Mouse (Mus musculus) heart, postnatal 0 days (tissue): ENCODE data around the gene Cnnm2. TPM values are rescaled to one million over a fixed set of nuclear protein-coding genes. Genes with fewer than 3 reads are reported as not detected.

ENCODE experiments used
- ATAC-seq: fragments of 200-750 bp; cut with Nextera tagmentation; 2 replicates; pipeline ENCODE4 v1.8.0; 2017; ENCODE audit warnings: low read depth, moderate number of reproducible peaks, moderate library complexity; ENCODE audit not compliant: insufficient read depth
- DNase-seq: peaks from one replicate; pipeline ENCODE4 v3.0.0-alpha.2; 2016; ENCODE audit warnings: low spot score
- H3K27ac ChIP-seq: fragments of 300-500 bp; sonication (generic); 2 replicates; pipeline ENCODE4 v1.5.1; 2014; ENCODE audit warnings: low read depth, mild to moderate bottlenecking
- H3K27me3 ChIP-seq: fragments of 300-500 bp; sonication (generic); 2 replicates; pipeline ENCODE4 v1.6.1; 2014; ENCODE audit warnings: low read length, mixed read lengths; ENCODE audit not compliant: control insufficient read depth, insufficient read depth
- H3K36me3 ChIP-seq: fragments of 300-500 bp; sonication (generic); replicated peaks from 2 replicates; pipeline ENCODE4 v1.6.1; 2014; ENCODE audit warnings: low read length, mixed read lengths; ENCODE audit not compliant: control insufficient read depth, insufficient read depth
- H3K4me1 ChIP-seq: fragments of 300-500 bp; sonication (generic); 2 replicates; pipeline ENCODE4 v1.6.1; 2014; ENCODE audit warnings: antibody characterized with exemption; ENCODE audit not compliant: control insufficient read depth, insufficient read depth
- H3K4me2 ChIP-seq: fragments of 300-500 bp; sonication (generic); 2 replicates; pipeline ENCODE4 v1.6.1; 2014; ENCODE audit warnings: low read depth, mild to moderate bottlenecking, low read length, moderate library complexity
- H3K4me3 ChIP-seq: fragments of 300-500 bp; sonication (generic); 2 replicates; pipeline ENCODE4 v1.5.1; 2014; ENCODE audit warnings: low read depth, low read length
- H3K9ac ChIP-seq: fragments of 300-500 bp; sonication (generic); replicated peaks from 2 replicates; pipeline ENCODE4 v1.6.1; 2014; ENCODE audit warnings: low read depth, low read length, mixed read lengths
- H3K9me3 ChIP-seq: fragments of 300-500 bp; sonication (generic); replicated peaks from 2 replicates; pipeline ENCODE4 v1.6.1; 2016; ENCODE audit warnings: low read length; ENCODE audit not compliant: control insufficient read depth
- CTCF ChIP-seq: IDR thresholded peaks from 2 replicates; pipeline ENCODE4 v1.5.1; 2016; ENCODE audit warnings: antibody characterized with exemption, control low read depth, low read depth
- EP300 ChIP-seq: IDR thresholded peaks from 2 replicates; pipeline ENCODE4 v1.6.1; 2016; ENCODE audit warnings: antibody characterized with exemption, low read depth
- WGBS: fragments of 180-500 bp; shearing (Covaris S2); extraction: QIAGEN DNeasy Blood & Tissue Kit; methylation state at CpG from one replicate; pipeline ENCODE4 v1.1.7; 2014; 5-methylcytosine and 5-hydroxymethylcytosine counted together
- polyA plus RNA-seq: library from polyadenylated mRNA; unstranded; fragments of >200 nt; fragmentation: Nextera tagmentation; extraction: Ambion mirVana; gene quantifications from 2 replicates; pipeline ENCODE4 v1.2.1, GENCODE M21; 2015
- total RNA-seq: library from RNA; depleted of rRNA; stranded (reverse); fragments of >200 nt; gene quantifications from 2 replicates; pipeline ENCODE4 v1.2.3, GENCODE M21; 2014; ENCODE audit warnings: low replicate concordance

The Cnnm2 gene
- total and polyA plus RNA-seq, 2 experiments from 2014 or later: 1.8 to 15.0 TPM

DNA sequence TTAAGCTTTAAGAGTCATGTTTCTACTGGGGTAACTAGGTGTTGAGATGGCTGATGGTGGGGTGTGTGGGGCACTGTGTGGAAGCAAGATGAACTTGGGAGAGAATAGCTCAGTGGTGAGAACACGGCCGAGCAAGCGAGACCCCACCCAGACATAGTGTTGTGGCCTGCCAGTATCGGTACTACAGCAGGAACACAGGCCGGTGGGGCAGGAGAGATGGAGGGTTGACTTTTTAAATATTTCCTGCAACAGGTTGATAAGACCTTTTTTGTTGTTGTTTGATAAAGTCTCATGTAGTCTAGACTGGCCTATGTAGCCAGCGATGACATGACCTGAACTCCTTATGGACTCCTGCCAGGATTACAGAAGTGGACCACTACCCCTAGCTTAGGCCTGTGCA is 139.4 kb downstream of the Cnnm2 start:
- Histone ChIP-seq H3K9me3 (peaks cover 5% of the 10 kb centered on the region), H3K27me3 (no peaks in the 10 kb centered on the region), H3K4me3 (no peak overlapping the region), H3K36me3 (peaks cover 36% of the 10 kb centered on the region), H3K9ac (no peak overlapping the region), H3K4me2 (no peak overlapping the region), H3K4me1 (peaks cover 9% of the 10 kb centered on the region), H3K27ac (no peak overlapping the region)
- 59% methylated on average over 6 of the region's 6 CpGs for WGBS
- DNase-seq (no peak), ATAC-seq (no peak)
- TF ChIP-seq EP300 (no peak), CTCF (no peak)

DNA sequence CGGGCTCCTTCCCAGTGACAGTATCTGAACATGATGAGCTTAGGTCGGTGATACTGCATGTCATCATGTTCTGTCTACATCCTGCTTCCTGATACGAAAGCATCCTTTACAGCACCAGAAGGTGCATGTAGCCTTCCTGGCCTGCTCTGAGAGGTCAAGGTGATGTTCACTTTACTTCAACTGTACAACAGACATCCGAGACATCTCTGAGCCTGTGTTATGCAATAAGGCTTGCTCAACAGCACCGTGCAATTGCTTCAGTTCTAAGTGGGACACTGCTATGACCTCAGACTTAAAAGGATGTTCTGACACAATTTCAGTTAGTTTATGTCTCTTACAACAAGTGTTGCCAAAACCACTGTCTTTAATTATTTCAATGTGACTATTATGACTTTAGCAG is 139.9 kb downstream of the Cnnm2 start:
- ATAC-seq (no peak), DNase-seq (no peak)
- WGBS: 68% methylated on average over 5 of the region's 5 CpGs
- Histone ChIP-seq H3K4me3 (no peak overlapping the region), H3K27ac (no peak overlapping the region), H3K9me3 (peaks cover 5% of the 10 kb centered on the region), H3K27me3 (no peaks in the 10 kb centered on the region), H3K4me2 (no peak overlapping the region), H3K4me1 (peaks cover 9% of the 10 kb centered on the region), H3K9ac (no peak overlapping the region), H3K36me3 (peaks cover 32% of the 10 kb centered on the region)
- TF ChIP-seq EP300 (no peak), CTCF (no peak)

DNA sequence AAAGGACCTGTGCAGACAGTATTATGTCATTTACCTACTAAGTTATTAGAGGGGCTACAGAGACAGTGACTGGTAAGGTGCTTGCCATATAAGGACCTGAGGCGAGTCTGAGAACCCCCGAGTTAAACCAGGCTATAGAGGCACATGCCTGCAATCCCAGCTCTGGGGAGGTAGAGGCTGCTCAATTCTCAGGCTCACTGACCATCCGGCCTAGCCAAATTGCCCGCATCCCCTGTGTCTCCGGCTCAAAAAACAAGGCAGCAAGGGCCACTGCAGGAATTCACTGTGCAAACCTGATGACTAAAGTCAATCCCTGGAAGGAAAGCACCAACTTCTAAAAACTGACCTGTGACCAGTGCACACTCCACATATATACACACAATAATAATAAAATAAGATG is 142.0 kb downstream of the Cnnm2 start:
- no peak for ATAC-seq
- no peak overlapping the region for H3K9ac ChIP-seq

DNA sequence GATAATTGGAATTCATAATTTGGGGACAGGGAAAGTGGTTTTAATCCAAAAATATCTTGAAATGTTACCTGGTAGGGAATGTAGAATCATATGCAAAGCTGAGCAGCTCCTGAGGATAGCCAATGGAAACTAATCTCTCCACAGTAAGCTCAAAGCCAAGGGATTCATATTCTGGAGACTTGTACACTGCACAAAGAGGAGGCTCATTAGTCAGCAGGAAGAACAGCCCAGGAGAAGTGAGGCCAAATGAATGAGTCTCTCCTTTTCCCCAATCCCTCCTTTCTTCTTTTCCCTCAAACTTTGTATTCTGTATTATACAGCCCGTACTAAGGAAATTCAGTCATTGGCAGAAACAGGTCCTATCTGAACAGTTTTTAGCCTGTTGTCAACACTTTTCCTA is 143.5 kb downstream of the Cnnm2 start:
- H3K36me3 ChIP-seq: peaks cover 9% of the 10 kb centered on the region
- WGBS: 73% methylated on average over 1 of the region's 1 CpGs
- no peak overlapping the region for H3K9ac ChIP-seq
- H3K27ac ChIP-seq: no peak overlapping the region
- DNase-seq: no peak
- no peaks in the 10 kb centered on the region for H3K27me3 ChIP-seq
- no peak overlapping the region for H3K4me3 ChIP-seq
- H3K9me3 ChIP-seq: no peaks in the 10 kb centered on the region
- TF ChIP-seq EP300: no peak
- TF ChIP-seq CTCF: no peak
- H3K4me1 ChIP-seq: peaks cover 7% of the 10 kb centered on the region; the same call in 1 of the 2 replicates
- no peak overlapping the region for H3K4me2 ChIP-seq
- ATAC-seq: no peak

More for the DNA sequence above, 142.0 kb downstream of the Cnnm2 start:
- 85% methylated on average over 5 of the region's 5 CpGs for WGBS
- peaks cover 9% of the 10 kb centered on the region for H3K4me1 ChIP-seq
- no peak overlapping the region for H3K4me2 ChIP-seq
- no peaks in the 10 kb centered on the region for H3K9me3 ChIP-seq
- no peak overlapping the region for H3K4me3 ChIP-seq
- H3K27me3 ChIP-seq: no peaks in the 10 kb centered on the region
- TF ChIP-seq EP300 (no peak), CTCF (no peak)
- peaks cover 15% of the 10 kb centered on the region for H3K36me3 ChIP-seq
- no peak for DNase-seq
- H3K27ac ChIP-seq: no peak overlapping the region

DNA sequence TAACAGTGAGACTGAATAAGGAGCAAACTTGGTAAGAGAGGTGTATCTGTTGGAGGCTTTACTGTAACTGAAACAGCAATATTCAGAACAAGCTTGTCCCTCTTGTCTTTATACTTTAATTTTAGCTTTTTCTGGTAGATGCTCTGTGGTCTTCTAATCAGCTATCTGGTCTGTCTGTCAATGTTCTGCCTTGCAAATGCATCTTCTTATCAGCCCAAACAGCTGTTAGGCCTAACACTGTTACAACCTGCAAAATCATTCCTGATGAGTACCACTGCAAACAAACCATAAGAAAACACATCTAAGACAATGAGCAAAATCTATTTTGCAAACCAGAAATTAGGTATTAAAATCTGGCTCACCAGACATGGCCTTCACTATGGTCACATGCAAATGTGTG is 144.0 kb downstream of the Cnnm2 start:
- no peak overlapping the region for H3K4me3 ChIP-seq
- ATAC-seq: no peak
- no peak overlapping the region for H3K4me2 ChIP-seq
- no peak overlapping the region for H3K27ac ChIP-seq
- no peak for DNase-seq
- H3K9me3 ChIP-seq: no peaks in the 10 kb centered on the region
- no peak for TF ChIP-seq CTCF
- no peak for TF ChIP-seq EP300
- peaks cover 9% of the 10 kb centered on the region for H3K36me3 ChIP-seq
- 0 out of 2 replicates have a peak, but pooled peaks cover 7% of the 10 kb centered on the region for H3K4me1 ChIP-seq
- no peak overlapping the region for H3K9ac ChIP-seq
- H3K27me3 ChIP-seq: no peaks in the 10 kb centered on the region

DNA sequence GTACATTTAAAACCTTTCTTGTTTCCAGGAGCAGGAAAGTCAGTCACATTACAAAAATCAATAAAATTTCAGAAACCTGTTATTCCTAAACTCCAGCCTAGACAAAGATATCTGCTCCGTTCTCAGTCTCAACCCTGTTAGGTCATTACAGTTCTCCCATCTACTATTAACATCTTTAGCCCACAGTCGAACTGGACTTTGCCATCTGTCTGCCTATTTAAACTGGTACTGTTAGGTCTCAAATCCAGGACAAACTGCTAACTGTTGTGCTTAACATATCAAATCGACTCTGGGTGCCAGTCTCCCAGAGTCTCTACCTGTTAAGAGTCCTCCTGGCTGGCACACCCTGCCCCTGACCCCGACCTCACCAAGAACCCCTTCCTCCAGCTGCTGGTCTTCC is 144.6 kb downstream of the Cnnm2 start:
- Histone ChIP-seq H3K27ac (no peak overlapping the region), H3K4me2 (no peak overlapping the region), H3K36me3 (peaks cover 9% of the 10 kb centered on the region), H3K4me1 (0 out of 2 replicates have a peak, but pooled peaks cover 7% of the 10 kb centered on the region), H3K4me3 (no peak overlapping the region), H3K9ac (no peak overlapping the region), H3K27me3 (no peaks in the 10 kb centered on the region), H3K9me3 (no peaks in the 10 kb centered on the region)
- WGBS: 76% methylated on average over 4 of the region's 4 CpGs
- DNase-seq (no peak), ATAC-seq (no peak)
- TF ChIP-seq CTCF (no peak), EP300 (no peak)
